Mouse (Mus musculus): ENCODE measurements around the gene Acot10. TPM values are rescaled to one million over a fixed set of nuclear protein-coding genes. Genes with fewer than 3 reads are reported as not detected.

Acot10 gene
- polyA plus RNA-seq, 1 experiment from 2014 or later: 0.47 TPM

Other genes starting within 250 kb of the Acot10 start
- 8.4 and 10.5 TPM in 2 replicates for gene Cdh12, start 217.5 kb downstream of the Acot10 start, polyA plus RNA-seq (2015; fragmentation: Nextera tagmentation; extraction: Ambion mirVana)